Mouse (Mus musculus) bone marrow macrophage, adult 2 months (primary cell): ENCODE data around the gene Jdp2.

Experiments used
- CTCF ChIP-seq: IDR thresholded peaks from 2 replicates; pipeline ENCODE4 v1.5.1; 2012; ENCODE audit warnings: low read depth, mild to moderate bottlenecking, low read length, moderate library complexity
- POLR2A ChIP-seq: IDR thresholded peaks from 2 replicates; pipeline ENCODE4 v1.6.1; 2012; ENCODE audit warnings: mild to moderate bottlenecking, low read depth, low read length, borderline replicate concordance

DNA sequence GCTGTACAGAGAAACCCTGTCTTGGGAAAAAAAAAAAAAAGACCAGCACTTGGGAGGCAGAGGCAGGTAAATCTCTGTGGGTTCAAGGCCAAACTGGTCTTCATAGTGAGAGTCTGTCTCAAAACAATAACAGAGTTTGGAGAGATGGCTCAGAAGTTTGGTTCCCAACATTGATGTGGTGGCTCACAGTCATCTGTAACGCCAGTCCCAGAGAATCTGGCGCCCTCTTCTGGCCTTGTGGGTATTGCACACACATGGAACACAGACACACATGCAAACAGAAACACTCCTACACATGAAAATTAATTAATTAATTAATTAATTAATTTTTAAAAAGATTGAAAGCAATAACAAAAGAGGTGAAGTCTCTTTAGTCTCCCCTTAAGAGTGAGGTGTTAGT, 83.5 kb downstream of the Jdp2 start:
- no peak for TF ChIP-seq CTCF
- no peak for TF ChIP-seq POLR2A
